Mouse (Mus musculus) MEL (cell line): ENCODE data around the gene Mcfd2. TPM values are rescaled to one million over a fixed set of nuclear protein-coding genes. Genes with fewer than 3 reads are reported as not detected.

ENCODE experiments used
- DNase-seq: peaks from one replicate; pipeline ENCODE4 v3.0.0; 2011; ENCODE audit warnings: low read depth, low spot score
- H3K27ac ChIP-seq: 2 replicates; pipeline ENCODE4 v1.5.1; 2012; ENCODE audit warnings: low read depth, mild to moderate bottlenecking, control low read depth, low read length, moderate library complexity; ENCODE audit not compliant: control insufficient read depth
- H3K27me3 ChIP-seq, 2 experiments: fragments of 150-350 bp in 1 of 2; sonication (generic) in 1 of 2; 2 replicates each; pipeline ENCODE4 v1.6.1; 2012; ENCODE audit warnings: low read length in 2 of 2, mild to moderate bottlenecking in 2 of 2, improper control_type of control experiment in 1 of 2, moderate library complexity in 1 of 2; ENCODE audit not compliant: insufficient read depth in 2 of 2, control insufficient read depth in 1 of 2
- H3K36me3 ChIP-seq, 2 experiments: 2 replicates each; pipeline ENCODE4 v1.6.1; 2012 to 2014; ENCODE audit warnings: low read length in 2 of 2, improper control_type of control experiment in 1 of 2, inconsistent platforms in 1 of 2, mild to moderate bottlenecking in 1 of 2; ENCODE audit not compliant: insufficient read depth in 2 of 2, control insufficient read depth in 1 of 2
- H3K4me1 ChIP-seq, 2 experiments: fragments of 150-350 bp in 1 of 2; sonication (generic) in 1 of 2; 2 replicates each; pipeline ENCODE4 v1.6.1; 2012; ENCODE audit warnings: low read length in 2 of 2, improper control_type of control experiment in 1 of 2, mild to moderate bottlenecking in 1 of 2; ENCODE audit not compliant: insufficient read depth in 2 of 2, control insufficient read depth in 1 of 2
- H3K4me3 ChIP-seq, 2 experiments: fragments of 150-350 bp in 1 of 2; sonication (generic) in 1 of 2; 2 replicates each; pipeline ENCODE4 v1.5.1; 2012; ENCODE audit warnings: low read depth in 2 of 2, low read length in 2 of 2, mild to moderate bottlenecking in 2 of 2, moderate library complexity in 2 of 2, control low read depth in 1 of 2, improper control_type of control experiment in 1 of 2; ENCODE audit not compliant: control insufficient read depth in 1 of 2, insufficient read depth in 1 of 2
- H3K79me2 ChIP-seq: 2 replicates; pipeline ENCODE4 v1.6.1; 2012; ENCODE audit warnings: mild to moderate bottlenecking, low read length, moderate library complexity; ENCODE audit not compliant: control insufficient read depth, poor library complexity, insufficient read depth
- H3K9ac ChIP-seq: 2 replicates; pipeline ENCODE4 v1.6.1; 2012; ENCODE audit warnings: low read depth, mild to moderate bottlenecking, control low read depth, low read length, moderate library complexity; ENCODE audit not compliant: control insufficient read depth, poor library complexity, severe bottlenecking
- H3K9me3 ChIP-seq: fragments of 150-350 bp; sonication (generic); replicated peaks from 2 replicates; pipeline ENCODE4 v1.6.1; 2012; ENCODE audit warnings: mild to moderate bottlenecking, low read length, improper control_type of control experiment, moderate library complexity; ENCODE audit not compliant: insufficient read depth
- CHD1 ChIP-seq: IDR thresholded peaks from 2 replicates; pipeline ENCODE4 v1.6.1; 2012; ENCODE audit warnings: low read depth, mild to moderate bottlenecking, inconsistent platforms, low read length, improper control_type of control experiment
- CTCF ChIP-seq, 3 experiments: IDR thresholded peaks in 2 of 3; conservative IDR thresholded peaks in 1 of 3; 2 replicates each; pipeline ENCODE4 v1.5.1; 2011 to 2012; ENCODE audit warnings: low read length in 3 of 3, low read depth in 2 of 3, mild to moderate bottlenecking in 2 of 3, improper control_type of control experiment in 1 of 3, inconsistent platforms in 1 of 3, mixed read lengths in 1 of 3, moderate library complexity in 1 of 3; ENCODE audit not compliant: control insufficient read depth in 1 of 3, insufficient read depth in 1 of 3, poor library complexity in 1 of 3, severe bottlenecking in 1 of 3
- E2F4 ChIP-seq: IDR thresholded peaks from 2 replicates; pipeline ENCODE4 v1.6.1; 2011; ENCODE audit warnings: low read depth, low read length, improper control_type of control experiment, borderline replicate concordance
- EP300 ChIP-seq, 2 experiments: IDR thresholded peaks; 2 replicates each; pipeline ENCODE4 v1.6.1; 2011; ENCODE audit warnings: improper control_type of control experiment in 2 of 2, low read length in 2 of 2, low read depth in 1 of 2, mild to moderate bottlenecking in 1 of 2
- GABPA ChIP-seq: IDR thresholded peaks from 2 replicates; pipeline ENCODE4 v1.6.1; 2012; ENCODE audit warnings: low read depth, mild to moderate bottlenecking, inconsistent platforms, low read length, improper control_type of control experiment, moderate library complexity
- MAZ ChIP-seq: IDR thresholded peaks from 2 replicates; pipeline ENCODE4 v1.6.1; 2012; ENCODE audit warnings: low read depth, mild to moderate bottlenecking, inconsistent platforms, low read length, improper control_type of control experiment
- MEF2A ChIP-seq: IDR thresholded peaks from 2 replicates; pipeline ENCODE4 v1.6.1; 2014; ENCODE audit warnings: low read depth, mild to moderate bottlenecking, inconsistent platforms, low read length, improper control_type of control experiment; ENCODE audit not compliant: poor library complexity, insufficient replicate concordance, severe bottlenecking; ENCODE audit errors: extremely low read depth
- MYB ChIP-seq: IDR thresholded peaks from 2 replicates; pipeline ENCODE4 v1.6.1; 2011; ENCODE audit warnings: mild to moderate bottlenecking, low read depth, low read length, improper control_type of control experiment
- NELFE ChIP-seq: IDR thresholded peaks from 2 replicates; pipeline ENCODE4 v1.6.1; 2011; ENCODE audit warnings: low read depth, low read length, improper control_type of control experiment
- POLR2AphosphoS5 ChIP-seq: IDR thresholded peaks from 2 replicates; pipeline ENCODE4 v1.6.1; 2012; ENCODE audit warnings: low read depth, borderline replicate concordance, mild to moderate bottlenecking, inconsistent platforms, low read length, moderate library complexity, mixed read lengths
- RAD21 ChIP-seq: IDR thresholded peaks from 2 replicates; pipeline ENCODE4 v1.6.1; 2011; ENCODE audit warnings: mild to moderate bottlenecking, low read depth, low read length, improper control_type of control experiment
- SMC3 ChIP-seq: IDR thresholded peaks from 2 replicates; pipeline ENCODE4 v1.6.1; 2011; ENCODE audit warnings: low read depth, low read length, improper control_type of control experiment
- TAL1 ChIP-seq: IDR thresholded peaks from 2 replicates; pipeline ENCODE4 v1.6.1; 2012; ENCODE audit warnings: mild to moderate bottlenecking, inconsistent platforms, low read length, moderate library complexity, mixed read lengths
- USF2 ChIP-seq, 2 experiments: IDR thresholded peaks; 2 replicates each; pipeline ENCODE4 v1.6.1; 2011 to 2012; ENCODE audit warnings: improper control_type of control experiment in 2 of 2, low read length in 2 of 2, borderline replicate concordance in 1 of 2, inconsistent platforms in 1 of 2, low read depth in 1 of 2, mild to moderate bottlenecking in 1 of 2; ENCODE audit not compliant: insufficient read depth in 1 of 2
- ZC3H11A ChIP-seq: IDR thresholded peaks from 2 replicates; pipeline ENCODE4 v1.6.1; 2012; ENCODE audit warnings: low read depth, mild to moderate bottlenecking, inconsistent platforms, low read length, improper control_type of control experiment
- ZKSCAN1 ChIP-seq: IDR thresholded peaks from 2 replicates; pipeline ENCODE4 v1.6.1; 2012; ENCODE audit warnings: low read depth, mild to moderate bottlenecking, inconsistent platforms, low read length, improper control_type of control experiment, moderate library complexity
- ZNF384 ChIP-seq: IDR thresholded peaks from 2 replicates; pipeline ENCODE4 v1.6.1; 2012; ENCODE audit warnings: low read depth, mild to moderate bottlenecking, inconsistent platforms, low read length, improper control_type of control experiment
- polyA plus RNA-seq, 2 experiments: library from polyadenylated mRNA; stranded (reverse) in 1 of 2; unstranded in 1 of 2; fragments of >175 nt in 1 of 2; fragments of >200 nt in 1 of 2; gene quantifications; 2 replicates each; pipeline versions ENCODE4 v1.2.1 to v1.2.4; 2012; ENCODE audit warnings: low replicate concordance in 2 of 2, low read depth in 1 of 2; ENCODE audit not compliant: insufficient read length in 2 of 2, insufficient read depth in 1 of 2, missing spikeins in 1 of 2
- total RNA-seq: library from RNA; depleted of rRNA; stranded (reverse); fragments of 300-350 nt; gene quantifications from 2 replicates; pipeline ENCODE4 v1.2.3, GENCODE M21; 2012

Mcfd2 gene
- total and polyA plus RNA-seq, 3 experiments = 50.4 to 52.6 TPM; not detected in 1

GRCm38 (mm10) chr17:87312351-87312750 lies 46.6 kb upstream of the Mcfd2 start:
- Histone ChIP-seq H3K27ac (no peak overlapping the region), H3K27me3 (no peaks in the 10 kb centered on the region), H3K36me3 (peaks cover 3 to 5% of the 10 kb centered on the region in 2 experiments; a peak in 3 of 4 replicates), H3K9ac (no peak overlapping the region), H3K9me3 (no peaks in the 10 kb centered on the region), H3K79me2 (no peaks in the 10 kb centered on the region), H3K4me3 (no peak overlapping the region), H3K4me1 (peaks cover 1 to 4% of the 10 kb centered on the region in 2 experiments; a peak in 2 of 4 replicates)
- no peak for TF ChIP-seq GABPA
- TF ChIP-seq E2F4 = no peak
- TF ChIP-seq MAZ = no peak
- no peak for TF ChIP-seq CTCF (IDR thresholded peaks at IDR 0.05 in 2 of 3, conservative IDR thresholded peaks at IDR 0.05 in 1 of 3; ENCODE audit: control insufficient read depth in 1 of 3, insufficient read depth in 1 of 3, low read depth in 2 of 3, low read length in 3 of 3, poor library complexity in 1 of 3, severe bottlenecking in 1 of 3)
- TF ChIP-seq CHD1 = no peak
- TF ChIP-seq SMC3 = no peak
- no peak for TF ChIP-seq TAL1
- TF ChIP-seq ZC3H11A = no peak
- no peak for TF ChIP-seq MYB
- no peak for TF ChIP-seq NELFE
- no peak for TF ChIP-seq POLR2AphosphoS5
- no peak for TF ChIP-seq EP300 (IDR thresholded peaks at IDR 0.05; ENCODE audit: low read depth in 1 of 2, low read length in 2 of 2)
- TF ChIP-seq ZKSCAN1 = no peak
- DNase-seq = no peak

GRCm38 (mm10) chr17:87310497-87310896 lies 44.8 kb upstream of the Mcfd2 start:
- no peak overlapping the region for H3K4me3 ChIP-seq
- H3K27me3 ChIP-seq = no peaks in the 10 kb centered on the region
- TF ChIP-seq NELFE = no peak
- no peak for TF ChIP-seq ZNF384
- TF ChIP-seq RAD21 = no peak
- no peak for TF ChIP-seq USF2 (IDR thresholded peaks at IDR 0.05; ENCODE audit: borderline replicate concordance in 1 of 2, insufficient read depth in 1 of 2, low read depth in 1 of 2, low read length in 2 of 2)
- TF ChIP-seq MEF2A = no peak
- H3K79me2 ChIP-seq = no peaks in the 10 kb centered on the region
- no peaks in the 10 kb centered on the region for H3K9me3 ChIP-seq
- peaks cover 1 to 2% of the 10 kb centered on the region in 2 experiments; a peak in 2 of 4 replicates for H3K4me1 ChIP-seq
- no peak overlapping the region for H3K27ac ChIP-seq
- DNase-seq = no peak
- H3K36me3 ChIP-seq = peaks cover 2 to 5% of the 10 kb centered on the region in 2 experiments; a peak in 3 of 4 replicates
- no peak overlapping the region for H3K9ac ChIP-seq
